Mouse (Mus musculus) stomach, embryonic 16.5 days (tissue): ENCODE results near the gene Trdmt1. TPM values are rescaled to one million over a fixed set of nuclear protein-coding genes. Genes with fewer than 3 reads are reported as not detected.

Experiments used
- ATAC-seq: fragments of 200-750 bp; cut with Nextera tagmentation; 2 replicates; pipeline ENCODE4 v1.8.0; 2017; ENCODE audit warnings: moderate number of reproducible peaks, moderate TSS enrichment; ENCODE audit not compliant: insufficient read depth, low FRiP score
- H3K27ac ChIP-seq: fragments of 300-500 bp; sonication (generic); 2 replicates; pipeline ENCODE4 v1.5.1; 2014; ENCODE audit warnings: low read length
- H3K27me3 ChIP-seq: fragments of 300-500 bp; sonication (generic); 2 replicates; pipeline ENCODE4 v1.6.1; 2014; ENCODE audit warnings: low read length, control low read depth, mixed read lengths; ENCODE audit not compliant: control insufficient read depth, insufficient read depth
- H3K36me3 ChIP-seq: fragments of 300-500 bp; sonication (generic); 2 replicates; pipeline ENCODE4 v1.6.1; 2014; ENCODE audit warnings: low read length; ENCODE audit not compliant: control insufficient read depth, insufficient read depth
- H3K4me1 ChIP-seq: fragments of 300-500 bp; sonication (generic); 2 replicates; pipeline ENCODE4 v1.6.1; 2014; ENCODE audit warnings: low read length, control low read depth, mixed read lengths; ENCODE audit not compliant: control insufficient read depth, insufficient read depth
- H3K4me2 ChIP-seq: fragments of 300-500 bp; sonication (generic); 2 replicates; pipeline ENCODE4 v1.6.1; 2014; ENCODE audit warnings: low read depth, low read length, mixed read lengths
- H3K4me3 ChIP-seq: fragments of 300-500 bp; sonication (generic); replicated peaks from 2 replicates; pipeline ENCODE4 v1.5.1; 2014; ENCODE audit warnings: mild to moderate bottlenecking, low read length
- H3K9ac ChIP-seq: fragments of 300-500 bp; sonication (generic); 2 replicates; pipeline ENCODE4 v1.6.1; 2014; ENCODE audit warnings: low read length
- H3K9me3 ChIP-seq: fragments of 300-500 bp; sonication (generic); replicated peaks from 2 replicates; pipeline ENCODE4 v1.6.1; 2016; ENCODE audit warnings: low read length, control low read depth; ENCODE audit not compliant: control insufficient read depth
- WGBS: fragments of 180-500 bp; shearing (Covaris S2); extraction: QIAGEN DNeasy Blood & Tissue Kit; methylation state at CpG from one replicate; pipeline ENCODE4 v1.1.7; 2014; 5-methylcytosine and 5-hydroxymethylcytosine counted together
- polyA plus RNA-seq: library from polyadenylated mRNA; unstranded; fragments of >200 nt; fragmentation: Nextera tagmentation; extraction: Ambion mirVana; gene quantifications from 2 replicates; pipeline ENCODE4 v1.2.1, GENCODE M21; 2015

Gene Trdmt1
- polyA plus RNA-seq, 1 experiment from 2014 or later, result 8.0 TPM

- no peak for ATAC-seq
- H3K9me3 ChIP-seq, result no peaks in the 10 kb centered on the region
- H3K4me1 ChIP-seq, result peaks cover 27% of the 10 kb centered on the region
- WGBS, result under 1% methylated on average over 13 of the region's 13 CpGs
- peaks cover 18% of the 10 kb centered on the region for H3K36me3 ChIP-seq
- H3K9ac ChIP-seq, result peak overlapping the region; percentile 92
- peak overlapping the region; percentile 74 for H3K4me3 ChIP-seq
- peak overlapping the region; percentile 57 for H3K4me2 ChIP-seq
- H3K27ac ChIP-seq, result peak overlapping the region; percentile 99
- no peaks in the 10 kb centered on the region; the same call in 1 of the 2 replicates for H3K27me3 ChIP-seq
These were observed 30.9 kb upstream of the Trdmt1 start for GRCm38 (mm10) chr2:13575287-13575801.

GRCm38 (mm10) chr2:13574801-13575150 is 30.3 kb upstream of the Trdmt1 start:
- Histone ChIP-seq H3K36me3 (peaks cover 12% of the 10 kb centered on the region), H3K4me1 (peaks cover 27% of the 10 kb centered on the region), H3K4me2 (peak overlapping the region; percentile 57), H3K4me3 (peak overlapping the region; percentile 74), H3K27ac (peak overlapping the region; percentile 99), H3K9ac (peak overlapping the region; percentile 92), H3K9me3 (no peaks in the 10 kb centered on the region), H3K27me3 (no peaks in the 10 kb centered on the region; the same call in 1 of the 2 replicates)
- ATAC-seq, result peak; percentile 14; the same call in 1 of the 2 replicates
- WGBS, result under 1% methylated on average over 21 of the region's 21 CpGs

- ATAC-seq, result peak; percentile 92
- H3K9ac ChIP-seq, result peak overlapping the region; percentile 92
- peak overlapping the region; percentile 57 for H3K4me2 ChIP-seq
- peaks cover 27% of the 10 kb centered on the region for H3K4me1 ChIP-seq
- no peaks in the 10 kb centered on the region; the same call in 1 of the 2 replicates for H3K27me3 ChIP-seq
- peak overlapping the region; percentile 99 for H3K27ac ChIP-seq
- under 1% methylated on average over 46 of the region's 46 CpGs for WGBS
- peak overlapping the region; percentile 74 for H3K4me3 ChIP-seq
- no peaks in the 10 kb centered on the region for H3K9me3 ChIP-seq
- H3K36me3 ChIP-seq, result peaks cover 11% of the 10 kb centered on the region
These were observed 29.8 kb upstream of the Trdmt1 start for GRCm38 (mm10) chr2:13574066-13574800.

- H3K4me3 ChIP-seq, result peak within 1 kb of the TSS; percentile 74
- peak within 1 kb of the TSS; percentile 92 for H3K9ac ChIP-seq
- peaks cover 27% of the 10 kb centered on the region for H3K4me1 ChIP-seq
- H3K27me3 ChIP-seq, result no peaks in the 10 kb centered on the region; the same call in 1 of the 2 replicates
- WGBS, result under 1% methylated on average over 26 of the region's 26 CpGs
- peak within 1 kb of the TSS; percentile 99 for H3K27ac ChIP-seq
- ATAC-seq, result peak; percentile 93
- H3K9me3 ChIP-seq, result no peaks in the 10 kb centered on the region
- peak within 1 kb of the TSS; percentile 57 for H3K4me2 ChIP-seq
- H3K36me3 ChIP-seq, result peaks cover 7% of the 10 kb centered on the region
These were observed 29.1 kb upstream of the Trdmt1 start, which contains the start of gene Vim for GRCm38 (mm10) chr2:13573408-13574065. TSS of gene Vim (plus strand) at chr2:13573927.

- peaks cover 27% of the 10 kb centered on the region for H3K4me1 ChIP-seq
- no peaks in the 10 kb centered on the region; the same call in 1 of the 2 replicates for H3K27me3 ChIP-seq
- peak; percentile 20; the same call in 1 of the 2 replicates for ATAC-seq
- H3K9me3 ChIP-seq, result no peaks in the 10 kb centered on the region
- peaks cover 4% of the 10 kb centered on the region; the same call in 1 of the 2 replicates for H3K36me3 ChIP-seq
- H3K9ac ChIP-seq, result peak overlapping the region; percentile 92
- peak overlapping the region; percentile 99 for H3K27ac ChIP-seq
- H3K4me3 ChIP-seq, result peak overlapping the region; percentile 74
- 9% methylated on average over 12 of the region's 12 CpGs for WGBS
- peak overlapping the region; percentile 57 for H3K4me2 ChIP-seq
These were observed 28.4 kb upstream of the Trdmt1 start for GRCm38 (mm10) chr2:13572647-13573407.

- 38% methylated on average over 4 of the region's 4 CpGs for WGBS
- Histone ChIP-seq H3K9me3 (no peaks in the 10 kb centered on the region), H3K27me3 (no peaks in the 10 kb centered on the region; the same call in 1 of the 2 replicates), H3K4me2 (peak overlapping the region; percentile 57), H3K9ac (no peak overlapping the region), H3K4me1 (peaks cover 27% of the 10 kb centered on the region), H3K4me3 (0 out of 2 replicates have a peak overlapping the region, but pooled peaks have one; percentile 74), H3K27ac (peak overlapping the region; percentile 99), H3K36me3 (no peaks in the 10 kb centered on the region; the same call in 1 of the 2 replicates)
- ATAC-seq, result no peak
These were observed 27.7 kb upstream of the Trdmt1 start for GRCm38 (mm10) chr2:13572101-13572553.

GRCm38 (mm10) chr2:13570122-13570521 is 25.7 kb upstream of the Trdmt1 start:
- H3K27ac ChIP-seq, result no peak overlapping the region

GRCm38 (mm10) chr2:13560396-13560795 is 15.9 kb upstream of the Trdmt1 start:
- H3K27me3 ChIP-seq, result no peaks in the 10 kb centered on the region
- H3K36me3 ChIP-seq, result no peaks in the 10 kb centered on the region
- no peak overlapping the region for H3K9ac ChIP-seq
- H3K4me3 ChIP-seq, result no peak overlapping the region
- no peaks in the 10 kb centered on the region for H3K9me3 ChIP-seq
- 84% methylated on average over 2 of the region's 2 CpGs for WGBS
- ATAC-seq, result no peak
- H3K4me2 ChIP-seq, result no peak overlapping the region
- H3K4me1 ChIP-seq, result no peaks in the 10 kb centered on the region
- H3K27ac ChIP-seq, result no peak overlapping the region

More at GRCm38 (mm10) chr2:13570122-13570521, 25.7 kb upstream of the Trdmt1 start:
- Histone ChIP-seq H3K36me3 (no peaks in the 10 kb centered on the region), H3K4me3 (no peak overlapping the region), H3K9me3 (no peaks in the 10 kb centered on the region), H3K9ac (no peak overlapping the region), H3K27me3 (no peaks in the 10 kb centered on the region; the same call in 1 of the 2 replicates), H3K4me1 (peaks cover 20% of the 10 kb centered on the region), H3K4me2 (no peak overlapping the region)
- ATAC-seq, result no peak
- WGBS, result 66% methylated on average over 2 of the region's 2 CpGs
